Mouse (Mus musculus) MEL (cell line): ENCODE results near the gene Nek8. TPM values are rescaled to one million over a fixed set of nuclear protein-coding genes. Genes with fewer than 3 reads are reported as not detected.

Experiments
- DNase-seq: peaks from one replicate; pipeline ENCODE4 v3.0.0; 2011; ENCODE audit warnings: low read depth, low spot score
- H3K27ac ChIP-seq: 2 replicates; pipeline ENCODE4 v1.5.1; 2012; ENCODE audit warnings: low read depth, mild to moderate bottlenecking, control low read depth, low read length, moderate library complexity; ENCODE audit not compliant: control insufficient read depth
- H3K27me3 ChIP-seq, 2 experiments: fragments of 150-350 bp in 1 of 2; sonication (generic) in 1 of 2; 2 replicates each; pipeline ENCODE4 v1.6.1; 2012; ENCODE audit warnings: low read length in 2 of 2, mild to moderate bottlenecking in 2 of 2, improper control_type of control experiment in 1 of 2, moderate library complexity in 1 of 2; ENCODE audit not compliant: insufficient read depth in 2 of 2, control insufficient read depth in 1 of 2
- H3K36me3 ChIP-seq, 2 experiments: 2 replicates each; pipeline ENCODE4 v1.6.1; 2012 to 2014; ENCODE audit warnings: low read length in 2 of 2, improper control_type of control experiment in 1 of 2, inconsistent platforms in 1 of 2, mild to moderate bottlenecking in 1 of 2; ENCODE audit not compliant: insufficient read depth in 2 of 2, control insufficient read depth in 1 of 2
- H3K4me1 ChIP-seq, 2 experiments: fragments of 150-350 bp in 1 of 2; sonication (generic) in 1 of 2; 2 replicates each; pipeline ENCODE4 v1.6.1; 2012; ENCODE audit warnings: low read length in 2 of 2, improper control_type of control experiment in 1 of 2, mild to moderate bottlenecking in 1 of 2; ENCODE audit not compliant: insufficient read depth in 2 of 2, control insufficient read depth in 1 of 2
- H3K4me3 ChIP-seq, 2 experiments: fragments of 150-350 bp in 1 of 2; sonication (generic) in 1 of 2; 2 replicates each; pipeline ENCODE4 v1.5.1; 2012; ENCODE audit warnings: low read depth in 2 of 2, low read length in 2 of 2, mild to moderate bottlenecking in 2 of 2, moderate library complexity in 2 of 2, control low read depth in 1 of 2, improper control_type of control experiment in 1 of 2; ENCODE audit not compliant: control insufficient read depth in 1 of 2, insufficient read depth in 1 of 2
- H3K79me2 ChIP-seq: 2 replicates; pipeline ENCODE4 v1.6.1; 2012; ENCODE audit warnings: mild to moderate bottlenecking, low read length, moderate library complexity; ENCODE audit not compliant: control insufficient read depth, poor library complexity, insufficient read depth
- H3K9ac ChIP-seq: 2 replicates; pipeline ENCODE4 v1.6.1; 2012; ENCODE audit warnings: low read depth, mild to moderate bottlenecking, control low read depth, low read length, moderate library complexity; ENCODE audit not compliant: control insufficient read depth, poor library complexity, severe bottlenecking
- H3K9me3 ChIP-seq: fragments of 150-350 bp; sonication (generic); replicated peaks from 2 replicates; pipeline ENCODE4 v1.6.1; 2012; ENCODE audit warnings: mild to moderate bottlenecking, low read length, improper control_type of control experiment, moderate library complexity; ENCODE audit not compliant: insufficient read depth
- BHLHE40 ChIP-seq: IDR thresholded peaks from 2 replicates; pipeline ENCODE4 v1.6.1; 2012; ENCODE audit warnings: low read depth, mild to moderate bottlenecking, inconsistent platforms, low read length, improper control_type of control experiment, borderline replicate concordance
- CHD1 ChIP-seq: IDR thresholded peaks from 2 replicates; pipeline ENCODE4 v1.6.1; 2012; ENCODE audit warnings: low read depth, mild to moderate bottlenecking, inconsistent platforms, low read length, improper control_type of control experiment
- CHD2 ChIP-seq: IDR thresholded peaks from 2 replicates; pipeline ENCODE4 v1.6.1; 2011; ENCODE audit warnings: low read length, improper control_type of control experiment
- CTCF ChIP-seq, 3 experiments: IDR thresholded peaks in 2 of 3; conservative IDR thresholded peaks in 1 of 3; 2 replicates each; pipeline ENCODE4 v1.5.1; 2011 to 2012; ENCODE audit warnings: low read length in 3 of 3, low read depth in 2 of 3, mild to moderate bottlenecking in 2 of 3, improper control_type of control experiment in 1 of 3, inconsistent platforms in 1 of 3, mixed read lengths in 1 of 3, moderate library complexity in 1 of 3; ENCODE audit not compliant: control insufficient read depth in 1 of 3, insufficient read depth in 1 of 3, poor library complexity in 1 of 3, severe bottlenecking in 1 of 3
- HCFC1 ChIP-seq: IDR thresholded peaks from 2 replicates; pipeline ENCODE4 v1.6.1; 2012; ENCODE audit warnings: low read depth, mild to moderate bottlenecking, inconsistent platforms, low read length, improper control_type of control experiment, moderate library complexity
- JUND ChIP-seq: IDR thresholded peaks from 2 replicates; pipeline ENCODE4 v1.6.1; 2011; ENCODE audit warnings: low read depth, mild to moderate bottlenecking, improper control_type of control experiment, low read length
- KAT2A ChIP-seq: conservative IDR thresholded peaks from 2 replicates; pipeline ENCODE4 v1.6.1; 2012; ENCODE audit warnings: low read depth, low read length, improper control_type of control experiment, inconsistent platforms
- MAX ChIP-seq: IDR thresholded peaks from 2 replicates; pipeline ENCODE4 v1.6.1; 2011; ENCODE audit warnings: low read length, improper control_type of control experiment
- MXI1 ChIP-seq: IDR thresholded peaks from 2 replicates; pipeline ENCODE4 v1.6.1; 2011; ENCODE audit warnings: mild to moderate bottlenecking, low read depth, low read length, improper control_type of control experiment
- MYB ChIP-seq: IDR thresholded peaks from 2 replicates; pipeline ENCODE4 v1.6.1; 2011; ENCODE audit warnings: mild to moderate bottlenecking, low read depth, low read length, improper control_type of control experiment
- MYC ChIP-seq: IDR thresholded peaks from 2 replicates; pipeline ENCODE4 v1.6.1; 2011; ENCODE audit warnings: low read depth, mild to moderate bottlenecking, low read length, improper control_type of control experiment, moderate library complexity
- NELFE ChIP-seq: IDR thresholded peaks from 2 replicates; pipeline ENCODE4 v1.6.1; 2011; ENCODE audit warnings: low read depth, low read length, improper control_type of control experiment
- NRF1 ChIP-seq: IDR thresholded peaks from 2 replicates; pipeline ENCODE4 v1.6.1; 2014; ENCODE audit warnings: low read depth, mild to moderate bottlenecking, inconsistent platforms, low read length, improper control_type of control experiment, moderate library complexity; ENCODE audit not compliant: poor library complexity, insufficient read depth, severe bottlenecking
- POLR2A ChIP-seq, 2 experiments: IDR thresholded peaks; 2 replicates each; pipeline ENCODE4 v1.6.1; 2011 to 2012; ENCODE audit warnings: low read length in 2 of 2, mild to moderate bottlenecking in 2 of 2, control low read depth in 1 of 2, improper control_type of control experiment in 1 of 2, low read depth in 1 of 2, moderate library complexity in 1 of 2; ENCODE audit not compliant: control insufficient read depth in 1 of 2, insufficient read depth in 1 of 2, poor library complexity in 1 of 2
- POLR2AphosphoS2 ChIP-seq: IDR thresholded peaks from 2 replicates; pipeline ENCODE4 v1.6.1; 2011; ENCODE audit warnings: low read length, improper control_type of control experiment
- POLR2AphosphoS5 ChIP-seq: IDR thresholded peaks from 2 replicates; pipeline ENCODE4 v1.6.1; 2012; ENCODE audit warnings: low read depth, borderline replicate concordance, mild to moderate bottlenecking, inconsistent platforms, low read length, moderate library complexity, mixed read lengths
- RAD21 ChIP-seq: IDR thresholded peaks from 2 replicates; pipeline ENCODE4 v1.6.1; 2011; ENCODE audit warnings: mild to moderate bottlenecking, low read depth, low read length, improper control_type of control experiment
- RCOR1 ChIP-seq: IDR thresholded peaks from 2 replicates; pipeline ENCODE4 v1.6.1; 2012; ENCODE audit warnings: low read depth, mild to moderate bottlenecking, inconsistent platforms, low read length, improper control_type of control experiment
- SIN3A ChIP-seq: IDR thresholded peaks from 2 replicates; pipeline ENCODE4 v1.6.1; 2012; ENCODE audit warnings: low read length, improper control_type of control experiment, inconsistent platforms
- TAL1 ChIP-seq: IDR thresholded peaks from 2 replicates; pipeline ENCODE4 v1.6.1; 2012; ENCODE audit warnings: mild to moderate bottlenecking, inconsistent platforms, low read length, moderate library complexity, mixed read lengths
- TBP ChIP-seq: IDR thresholded peaks from 2 replicates; pipeline ENCODE4 v1.8.0; 2011; ENCODE audit warnings: low read depth, low read length, improper control_type of control experiment
- TCF12 ChIP-seq: IDR thresholded peaks from 2 replicates; pipeline ENCODE4 v1.6.1; 2014; ENCODE audit warnings: low read depth, mild to moderate bottlenecking, inconsistent platforms, low read length, improper control_type of control experiment, moderate library complexity
- USF1 ChIP-seq: IDR thresholded peaks from 2 replicates; pipeline ENCODE4 v1.6.1; 2014; ENCODE audit warnings: low read depth, mild to moderate bottlenecking, inconsistent platforms, low read length, improper control_type of control experiment, moderate library complexity
- ZC3H11A ChIP-seq: IDR thresholded peaks from 2 replicates; pipeline ENCODE4 v1.6.1; 2012; ENCODE audit warnings: low read depth, mild to moderate bottlenecking, inconsistent platforms, low read length, improper control_type of control experiment
- ZKSCAN1 ChIP-seq: IDR thresholded peaks from 2 replicates; pipeline ENCODE4 v1.6.1; 2012; ENCODE audit warnings: low read depth, mild to moderate bottlenecking, inconsistent platforms, low read length, improper control_type of control experiment, moderate library complexity
- ZMIZ1 ChIP-seq: IDR thresholded peaks from 2 replicates; pipeline ENCODE4 v1.6.1; 2012; ENCODE audit warnings: low read depth, mild to moderate bottlenecking, inconsistent platforms, low read length, improper control_type of control experiment, moderate library complexity
- ZNF384 ChIP-seq: IDR thresholded peaks from 2 replicates; pipeline ENCODE4 v1.6.1; 2012; ENCODE audit warnings: low read depth, mild to moderate bottlenecking, inconsistent platforms, low read length, improper control_type of control experiment
- polyA plus RNA-seq, 2 experiments: library from polyadenylated mRNA; stranded (reverse) in 1 of 2; unstranded in 1 of 2; fragments of >175 nt in 1 of 2; fragments of >200 nt in 1 of 2; gene quantifications; 2 replicates each; pipeline versions ENCODE4 v1.2.1 to v1.2.4; 2012; ENCODE audit warnings: low replicate concordance in 2 of 2, low read depth in 1 of 2; ENCODE audit not compliant: insufficient read length in 2 of 2, insufficient read depth in 1 of 2, missing spikeins in 1 of 2
- total RNA-seq: library from RNA; depleted of rRNA; stranded (reverse); fragments of 300-350 nt; gene quantifications from 2 replicates; pipeline ENCODE4 v1.2.3, GENCODE M21; 2012

The Nek8 gene
- total and polyA plus RNA-seq, 3 experiments: 7.5 to 10.1 TPM; not detected in 1

- H3K4me3 ChIP-seq: peak overlapping the region; percentile 58 to 72
- peak; percentile 60 for DNase-seq
- H3K9ac ChIP-seq: peak overlapping the region; percentile 76
- peaks cover 0 to 5% of the 10 kb centered on the region in 2 experiments; a peak in 1 of 4 replicates for H3K27me3 ChIP-seq
- peaks cover 12 to 34% of the 10 kb centered on the region in 2 experiments for H3K36me3 ChIP-seq
- peaks cover 30% of the 10 kb centered on the region for H3K79me2 ChIP-seq
- H3K9me3 ChIP-seq: no peaks in the 10 kb centered on the region
- TF ChIP-seq JUND: no peak
- peak; percentile 5; the same call in 1 of the 2 replicates for TF ChIP-seq ZNF384
- 0 out of 6 replicates have a peak, but pooled peaks of 1 of the 3 experiments have one; percentile 8 for TF ChIP-seq CTCF (IDR thresholded peaks at IDR 0.05 in 2 of 3, conservative IDR thresholded peaks at IDR 0.05 in 1 of 3; ENCODE audit: control insufficient read depth in 1 of 3, insufficient read depth in 1 of 3, low read depth in 2 of 3, low read length in 3 of 3, poor library complexity in 1 of 3, severe bottlenecking in 1 of 3)
- TF ChIP-seq MYB: no peak
- no peak for TF ChIP-seq ZC3H11A
- TF ChIP-seq USF1: peak; percentile 48
- TF ChIP-seq MXI1: 0 out of 2 replicates have a peak, but pooled peaks have one; percentile 20
- no peak for TF ChIP-seq NRF1
- H3K4me1 ChIP-seq: peaks cover 4 to 19% of the 10 kb centered on the region in 2 experiments; a peak in 3 of 4 replicates
- peak overlapping the region; percentile 51 for H3K27ac ChIP-seq
Measured at GRCm38 (mm10) chr11:78183884-78184514, 7.5 kb upstream of the Nek8 start.

GRCm38 (mm10) chr11:78182961-78183844, 6.7 kb upstream of the Nek8 start, which contains the start of gene Rpl23a:
Rpl23a (minus strand) TSS chr11:78183584.
- Histone ChIP-seq H3K4me3 (peak within 1 kb of the TSS; percentile 62 to 72), H3K4me1 (peaks cover 4 to 19% of the 10 kb centered on the region in 2 experiments; a peak in 3 of 4 replicates), H3K27me3 (no peaks in the 10 kb centered on the region), H3K9me3 (no peaks in the 10 kb centered on the region), H3K36me3 (peaks cover 12 to 34% of the 10 kb centered on the region in 2 experiments), H3K9ac (peak within 1 kb of the TSS; percentile 91), H3K79me2 (peaks cover 31% of the 10 kb centered on the region), H3K27ac (peak within 1 kb of the TSS; percentile 89)
- DNase-seq: peak; percentile 98
- peak; percentile 63; the same call in 1 of the 2 replicates for TF ChIP-seq CHD1
- peak; percentile 98 for TF ChIP-seq KAT2A
- TF ChIP-seq SIN3A: peak; percentile 88
- TF ChIP-seq CHD2: peak; percentile 99
- TF ChIP-seq USF1: peak; percentile 74
- peak; percentile 73 for TF ChIP-seq NRF1
- peak; percentile 12; the same call in 1 of the 2 replicates for TF ChIP-seq ZNF384
- no peak for TF ChIP-seq ZKSCAN1
- peak; percentile 99 for TF ChIP-seq NELFE
- TF ChIP-seq ZMIZ1: peak; percentile 98
- peak; percentile 91; the same call in 1 of the 2 replicates for TF ChIP-seq POLR2AphosphoS5
- peak; percentile 82; the same call in 1 of the 2 replicates for TF ChIP-seq TCF12
- no peak for TF ChIP-seq RAD21
- TF ChIP-seq HCFC1: peak; percentile 99
- TF ChIP-seq JUND: no peak
- peak; percentile 69; the same call in 1 of the 2 replicates for TF ChIP-seq MXI1
- TF ChIP-seq BHLHE40: no peak
- peak; percentile 95 for TF ChIP-seq MYC
- TF ChIP-seq CTCF (IDR thresholded peaks at IDR 0.05 in 2 of 3, conservative IDR thresholded peaks at IDR 0.05 in 1 of 3; ENCODE audit: control insufficient read depth in 1 of 3, insufficient read depth in 1 of 3, low read depth in 2 of 3, low read length in 3 of 3, poor library complexity in 1 of 3, severe bottlenecking in 1 of 3): peak in 2 of 3 experiments; percentile 33 to 42; a peak in 3 of 6 replicates
- peak; percentile 50 for TF ChIP-seq MAX
- TF ChIP-seq POLR2A (IDR thresholded peaks at IDR 0.05; ENCODE audit: control insufficient read depth in 1 of 2, insufficient read depth in 1 of 2, low read depth in 1 of 2, low read length in 2 of 2, poor library complexity in 1 of 2): peak; percentile 89 to 99; a peak in 3 of 4 replicates
- peak; percentile 99 for TF ChIP-seq TBP
- TF ChIP-seq POLR2AphosphoS2: peak; percentile 98
- no peak for TF ChIP-seq TAL1
- no peak for TF ChIP-seq RCOR1
